Mouse (Mus musculus): Measurements from ENCODE around the gene Rag1.

Rag1 gene

GRCm38 (mm10) chr2:101649114-101649671 lies at the start of gene Rag1, which contains the start of gene B230118H07Rik:
Gene Rag1 (minus strand): TSS chr2:101649501.
Gene B230118H07Rik (minus strand): TSS chr2:101649532.
- DNase-seq = peak; percentile 11

- no peak for DNase-seq
These were observed 46.3 kb upstream of the Rag1 start for GRCm38 (mm10) chr2:101695584-101695983.

GRCm38 (mm10) chr2:101693577-101694215 lies 44.4 kb upstream of the Rag1 start:
- peak; percentile 37 for DNase-seq

- DNase-seq = no peak
These were observed 43.7 kb upstream of the Rag1 start for GRCm38 (mm10) chr2:101693043-101693442.

GRCm38 (mm10) chr2:101690252-101690827 lies 41.0 kb upstream of the Rag1 start:
- no peak for DNase-seq

GRCm38 (mm10) chr2:101688011-101688410 lies 38.7 kb upstream of the Rag1 start:
- no peak for DNase-seq

GRCm38 (mm10) chr2:101684421-101684820 lies 35.1 kb upstream of the Rag1 start:
- DNase-seq = no peak

- peak; percentile 46 for DNase-seq
These were observed 30.0 kb upstream of the Rag1 start for GRCm38 (mm10) chr2:101679164-101679784.

GRCm38 (mm10) chr2:101678236-101679021 lies 29.1 kb upstream of the Rag1 start, which contains the start of gene Traf6:
Gene Traf6 (plus strand): TSS chr2:101678429.
- DNase-seq = peak; percentile 92

- DNase-seq = no peak
These were observed 24.2 kb upstream of the Rag1 start for GRCm38 (mm10) chr2:101673547-101673946.

- DNase-seq = no peak
These were observed 19.4 kb upstream of the Rag1 start for GRCm38 (mm10) chr2:101668751-101669150.

- DNase-seq = no peak
These were observed 16.4 kb upstream of the Rag1 start for GRCm38 (mm10) chr2:101665703-101666092.

- peak; percentile 85 for DNase-seq
These were observed 15.9 kb upstream of the Rag1 start for GRCm38 (mm10) chr2:101665058-101665702.

- no peak for DNase-seq
These were observed 11.2 kb upstream of the Rag1 start for GRCm38 (mm10) chr2:101660536-101660935.

- peak; percentile 90 for DNase-seq
These were observed 3.8 kb upstream of the Rag1 start for GRCm38 (mm10) chr2:101652921-101653597.

- no peak for DNase-seq
These were observed 3.1 kb upstream of the Rag1 start for GRCm38 (mm10) chr2:101652204-101652920.

- DNase-seq = no peak
These were observed 1.1 kb upstream of the Rag1 start for GRCm38 (mm10) chr2:101650446-101650845.

GRCm38 (mm10) chr2:101648361-101648760 lies 940 bp downstream of the Rag1 start:
- no peak for DNase-seq

GRCm38 (mm10) chr2:101645841-101646240 lies 3.5 kb downstream of the Rag1 start:
- DNase-seq = no peak

GRCm38 (mm10) chr2:101639840-101640350 lies 9.4 kb downstream of the Rag1 start:
- DNase-seq = no peak
